Mouse (Mus musculus) frontal cortex, postnatal 10 days (tissue): ENCODE data around the gene Pcdh9.

ENCODE experiments used
- DNase-seq, 2 experiments: peaks; one replicate each; pipeline ENCODE4 v3.0.0; 2022; ENCODE audit warnings: low spot score in 2 of 2, mixed read lengths in 1 of 2

Pcdh9 gene

GRCm38 (mm10) chr14:93182606-93183491, 707.6 kb downstream of the Pcdh9 start:
- DNase-seq, result no peak

- no peak for DNase-seq
Observed at GRCm38 (mm10) chr14:93169201-93169600, 721.3 kb downstream of the Pcdh9 start.

GRCm38 (mm10) chr14:93168367-93168766, 722.1 kb downstream of the Pcdh9 start:
- no peak for DNase-seq

- no peak for DNase-seq
Observed at GRCm38 (mm10) chr14:93143414-93143813, 747.1 kb downstream of the Pcdh9 start.

- DNase-seq, result no peak
Observed at GRCm38 (mm10) chr14:93142076-93142475, 748.4 kb downstream of the Pcdh9 start.

- DNase-seq, result no peak
Observed at GRCm38 (mm10) chr14:93126993-93127392, 763.5 kb downstream of the Pcdh9 start.

- no peak for DNase-seq
Observed at GRCm38 (mm10) chr14:93102755-93103154, 787.7 kb downstream of the Pcdh9 start.

- DNase-seq, result no peak
Observed at GRCm38 (mm10) chr14:93095081-93095480, 795.4 kb downstream of the Pcdh9 start.

GRCm38 (mm10) chr14:93092806-93093205, 797.7 kb downstream of the Pcdh9 start:
- no peak for DNase-seq

- no peak for DNase-seq
Observed at GRCm38 (mm10) chr14:93085646-93086045, 804.8 kb downstream of the Pcdh9 start.

- DNase-seq, result no peak
Observed at GRCm38 (mm10) chr14:93083140-93083539, 807.3 kb downstream of the Pcdh9 start.

- no peak for DNase-seq
Observed at GRCm38 (mm10) chr14:93080910-93081309, 809.6 kb downstream of the Pcdh9 start.

- DNase-seq, result no peak
Observed at GRCm38 (mm10) chr14:93075761-93076160, 814.7 kb downstream of the Pcdh9 start.

- DNase-seq, result no peak
Observed at GRCm38 (mm10) chr14:93072346-93072745, 818.1 kb downstream of the Pcdh9 start.

- DNase-seq, result no peak
Observed at GRCm38 (mm10) chr14:93070140-93070539, 820.3 kb downstream of the Pcdh9 start.

GRCm38 (mm10) chr14:93067411-93068336, 822.8 kb downstream of the Pcdh9 start:
- no peak for DNase-seq

GRCm38 (mm10) chr14:93066732-93067410, 823.6 kb downstream of the Pcdh9 start:
- no peak for DNase-seq

GRCm38 (mm10) chr14:93061824-93062620, 828.5 kb downstream of the Pcdh9 start:
- DNase-seq, result no peak

- no peak for DNase-seq
Observed at GRCm38 (mm10) chr14:93058799-93059198, 831.7 kb downstream of the Pcdh9 start.

GRCm38 (mm10) chr14:93055997-93056396, 834.5 kb downstream of the Pcdh9 start:
- DNase-seq, result no peak

GRCm38 (mm10) chr14:93040591-93040990, 849.9 kb downstream of the Pcdh9 start:
- DNase-seq, result no peak
